Mouse (Mus musculus) ES-CJ7 (cell line): ENCODE data around the gene Cdc42bpg.
A peak's percentile ranks its signal among the peaks of the same experiment; 100 is the strongest.

Experiments
- DNase-seq: peaks from one replicate; pipeline ENCODE4 v3.0.0; 2011; ENCODE audit warnings: low read depth, low spot score

Cdc42bpg gene

GRCm38 (mm10) chr19:6348717-6349116 is 42.5 kb downstream of the Cdc42bpg start:
- DNase-seq, result no peak

- no peak for DNase-seq
These were observed 43.1 kb downstream of the Cdc42bpg start for GRCm38 (mm10) chr19:6349215-6349983.

- DNase-seq, result no peak
These were observed 45.3 kb downstream of the Cdc42bpg start for GRCm38 (mm10) chr19:6351431-6352106.

GRCm38 (mm10) chr19:6352107-6352505 is 45.9 kb downstream of the Cdc42bpg start:
- DNase-seq, result no peak

GRCm38 (mm10) chr19:6354030-6354429 is 47.8 kb downstream of the Cdc42bpg start:
- DNase-seq, result no peak

GRCm38 (mm10) chr19:6361291-6361690 is 55.0 kb downstream of the Cdc42bpg start:
- DNase-seq, result no peak

GRCm38 (mm10) chr19:6363091-6363410 is 56.8 kb downstream of the Cdc42bpg start:
- DNase-seq, result no peak

GRCm38 (mm10) chr19:6363411-6364240 is 57.4 kb downstream of the Cdc42bpg start, which contains the start of gene Sf1:
TSS of gene Sf1 (plus strand) at chr19:6363690.
- DNase-seq, result peak; percentile 100

GRCm38 (mm10) chr19:6364317-6364725 is 58.1 kb downstream of the Cdc42bpg start:
- DNase-seq, result peak; percentile 93

- no peak for DNase-seq
These were observed 58.6 kb downstream of the Cdc42bpg start for GRCm38 (mm10) chr19:6364842-6365241.

GRCm38 (mm10) chr19:6370175-6370574 is 63.9 kb downstream of the Cdc42bpg start:
- no peak for DNase-seq

- DNase-seq, result no peak
These were observed 66.2 kb downstream of the Cdc42bpg start for GRCm38 (mm10) chr19:6372433-6372832.

- peak; percentile 80 for DNase-seq
These were observed 67.5 kb downstream of the Cdc42bpg start for GRCm38 (mm10) chr19:6373539-6374400.

GRCm38 (mm10) chr19:6374571-6374970 is 68.3 kb downstream of the Cdc42bpg start:
- DNase-seq, result no peak
